Mouse (Mus musculus): ENCODE measurements at regions not wholly inside any gene's neighbourhood (a gene's known extent, or its start where the extent isn't known, plus 50 kb on each side); places are given as distances from the start of the nearest gene placed in this dataset.

DNA sequence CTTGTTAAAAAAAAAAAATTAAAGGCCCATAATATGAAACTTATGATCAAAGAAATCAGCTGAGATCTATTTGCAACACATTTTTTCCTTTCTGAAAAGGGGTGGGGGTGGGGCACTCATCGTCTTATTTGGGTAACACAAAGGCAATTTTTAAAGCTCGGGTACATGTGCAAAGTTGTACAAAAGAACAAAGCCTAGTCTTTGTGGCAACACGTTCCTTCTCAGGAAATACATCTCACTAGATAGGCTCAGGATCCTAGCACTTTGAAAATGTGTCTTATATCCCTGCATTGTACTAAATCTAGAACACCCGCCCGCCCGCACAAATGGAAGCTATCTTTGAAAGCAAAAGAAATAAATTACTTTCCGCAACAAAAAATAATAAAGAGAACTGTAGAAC is 158.2 kb downstream of the Sox4 start:
- DNase-seq (ENCODE audit: low read depth, low spot score) = peak; percentile 15

- no peak for DNase-seq (ENCODE audit: low read depth, low spot score)
Measured at GRCm38 (mm10) chr13:28794547-28794946, 159.0 kb downstream of the Sox4 start.

DNA sequence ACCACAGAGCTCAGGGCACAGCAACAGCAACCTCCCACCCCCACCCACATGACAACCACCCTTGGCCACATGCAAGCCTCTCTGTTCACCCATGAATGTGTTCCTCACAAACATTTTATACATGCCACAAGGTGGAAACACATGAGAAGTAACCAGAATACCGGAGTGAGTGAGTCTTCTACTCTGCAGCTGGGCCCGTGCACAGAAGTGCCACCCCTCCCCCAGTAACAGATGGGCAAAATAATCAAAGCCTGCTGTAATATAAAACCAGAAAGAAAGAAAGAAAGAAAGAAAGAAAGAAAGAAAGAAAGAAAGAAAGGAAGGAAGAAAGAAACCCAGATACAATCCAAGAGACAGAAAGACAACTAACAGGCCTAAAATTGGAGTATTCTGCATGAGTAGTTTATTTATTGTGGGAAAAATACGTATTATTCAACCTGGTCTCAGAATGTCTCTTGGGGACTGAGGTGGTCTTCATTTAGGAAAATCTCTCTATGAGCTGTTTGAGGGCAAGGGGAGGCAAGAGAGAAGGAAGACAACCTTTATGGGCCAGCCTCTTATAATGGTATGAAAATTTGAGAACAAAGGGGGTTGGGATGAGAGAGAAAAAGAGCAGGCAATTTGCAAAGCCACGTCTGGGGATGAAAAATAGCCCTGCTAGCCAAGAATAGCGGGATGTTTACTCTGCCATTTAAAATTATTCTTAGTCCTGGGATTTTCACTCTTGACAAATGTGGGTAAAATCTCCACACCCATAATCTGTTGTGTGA is 160.2 kb downstream of the Sox4 start:
- DNase-seq (ENCODE audit: low read depth, low spot score) = peak; percentile 8

- no peak for DNase-seq (ENCODE audit: low read depth, low spot score)
Measured at GRCm38 (mm10) chr13:28792461-28793165, 160.9 kb downstream of the Sox4 start.

GRCm38 (mm10) chr13:28790381-28790780 is 163.1 kb downstream of the Sox4 start:
- no peak for DNase-seq (ENCODE audit: low read depth, low spot score)

GRCm38 (mm10) chr13:28787331-28787643 is 166.2 kb downstream of the Sox4 start:
- DNase-seq (ENCODE audit: low read depth, low spot score) = no peak

DNA sequence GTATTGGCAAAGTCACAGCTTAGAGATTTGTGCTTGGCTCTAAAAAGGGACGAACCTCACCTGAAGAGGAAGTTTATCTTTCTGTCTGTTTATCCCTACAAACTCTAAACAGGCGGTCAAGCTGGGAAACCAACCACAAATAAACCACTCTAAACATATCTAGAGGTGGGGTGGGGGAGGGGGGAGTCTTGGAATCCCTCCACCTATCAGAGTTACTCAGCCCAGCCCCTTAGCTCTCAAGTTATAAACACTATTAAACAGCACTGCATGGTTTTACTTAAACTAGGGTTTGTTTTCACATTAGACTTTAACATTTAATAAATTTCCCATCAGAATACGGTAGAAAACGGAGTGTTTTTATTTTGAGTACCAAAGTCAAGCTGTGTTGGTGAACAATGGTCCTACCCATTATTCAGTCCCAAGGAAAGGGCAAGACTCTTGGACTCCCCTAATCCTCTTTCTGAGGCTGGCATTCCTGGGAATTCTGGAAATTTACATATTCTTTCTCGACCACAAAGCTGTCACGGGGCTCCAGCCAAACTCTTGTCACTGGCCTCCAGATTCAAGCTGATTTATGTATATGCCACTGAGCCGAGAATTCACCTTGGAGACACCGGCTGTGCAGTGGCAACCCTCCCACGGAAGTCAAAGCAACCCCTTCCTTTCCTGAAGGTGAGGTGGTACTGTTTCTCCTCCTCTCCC is 166.7 kb downstream of the Sox4 start:
- DNase-seq (ENCODE audit: low read depth, low spot score) = no peak

GRCm38 (mm10) chr13:28782497-28783246 is 170.8 kb downstream of the Sox4 start:
- DNase-seq (ENCODE audit: low read depth, low spot score) = no peak

DNA sequence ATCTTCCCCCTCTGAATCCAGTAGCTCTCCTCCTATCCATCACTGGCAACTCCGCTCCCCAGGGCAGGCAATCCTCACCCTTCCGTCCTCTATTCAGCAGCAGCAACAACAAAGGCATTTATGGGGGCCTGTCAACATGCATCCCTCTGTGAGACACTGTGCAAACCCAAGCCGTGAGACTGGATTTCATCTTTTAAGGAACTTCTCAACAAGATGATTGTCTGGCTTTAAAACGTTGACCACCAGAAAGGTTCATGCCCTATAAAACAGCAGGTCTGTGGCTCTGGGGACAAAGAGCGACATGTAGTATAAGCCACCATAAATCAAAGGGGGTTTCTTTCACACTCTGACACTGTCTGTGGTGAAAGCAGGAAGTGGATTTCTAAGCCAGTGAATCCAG is 171.4 kb downstream of the Sox4 start:
- DNase-seq (ENCODE audit: low read depth, low spot score) = no peak

- no peak for DNase-seq (ENCODE audit: low read depth, low spot score)
Measured at GRCm38 (mm10) chr13:28781660-28782059, 171.9 kb downstream of the Sox4 start.

GRCm38 (mm10) chr13:28780462-28780861 is 173.1 kb downstream of the Sox4 start:
- no peak for DNase-seq (ENCODE audit: low read depth, low spot score)

DNA sequence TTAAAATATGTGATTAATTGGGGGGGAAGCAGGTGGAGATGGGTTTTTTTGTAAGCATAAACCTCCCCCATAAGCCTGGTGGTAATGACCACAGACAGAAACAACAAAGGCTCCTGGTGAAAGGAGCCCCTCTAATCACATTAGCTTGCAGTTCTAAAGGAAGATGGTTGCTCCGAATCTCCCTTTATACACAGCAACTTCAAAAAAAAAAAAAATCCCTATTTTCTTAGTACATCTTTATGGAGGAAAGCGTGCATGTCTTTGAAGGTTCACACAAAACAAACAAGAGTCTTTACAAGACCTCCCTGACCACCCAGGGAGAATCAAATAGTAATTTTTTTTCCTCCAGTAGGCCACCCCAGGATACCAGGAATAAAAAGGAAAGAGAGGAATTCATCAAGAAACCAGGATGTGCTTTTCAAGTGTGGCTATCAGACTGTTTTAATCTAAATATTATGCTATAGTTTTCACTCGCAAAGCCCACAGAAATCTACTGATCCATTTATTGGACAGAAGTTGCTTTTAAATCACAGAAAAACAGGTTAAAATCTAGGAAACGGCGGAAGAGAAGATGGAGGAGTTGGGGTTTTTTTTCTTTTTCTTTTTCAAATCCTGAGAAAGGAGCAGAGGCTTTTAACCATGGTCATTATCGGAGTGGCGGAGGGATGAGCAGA is 178.2 kb downstream of the Sox4 start:
- DNase-seq (ENCODE audit: low read depth, low spot score) = no peak

- no peak for DNase-seq (ENCODE audit: low read depth, low spot score)
Measured at GRCm38 (mm10) chr13:28774649-28775048, 178.9 kb downstream of the Sox4 start.

- DNase-seq (ENCODE audit: low read depth, low spot score) = no peak
Measured at GRCm38 (mm10) chr13:28773466-28773865, 180.0 kb downstream of the Sox4 start.

GRCm38 (mm10) chr13:28770531-28770930 is 183.0 kb downstream of the Sox4 start:
- peak; percentile 17 for DNase-seq (ENCODE audit: low read depth, low spot score)

DNA sequence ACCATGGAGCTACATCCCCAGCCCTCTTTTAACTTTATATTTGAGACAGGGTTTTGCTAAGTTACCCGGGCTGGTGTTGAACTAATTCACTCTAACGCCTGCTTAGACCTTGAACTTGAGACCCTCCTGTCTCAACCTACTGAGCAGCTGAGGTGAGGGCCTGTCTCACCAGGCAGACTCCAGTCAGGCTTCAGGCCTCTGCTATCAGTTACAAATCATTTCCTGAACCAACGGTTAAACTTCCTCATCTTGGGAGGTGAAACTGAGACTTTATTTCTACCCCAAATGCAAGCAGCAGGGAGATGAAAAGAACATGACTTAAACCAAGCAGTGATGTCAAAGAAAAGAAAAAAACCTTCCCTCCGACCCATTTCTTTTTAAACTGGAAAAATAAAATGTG is 183.5 kb downstream of the Sox4 start:
- no peak for DNase-seq (ENCODE audit: low read depth, low spot score)

DNA sequence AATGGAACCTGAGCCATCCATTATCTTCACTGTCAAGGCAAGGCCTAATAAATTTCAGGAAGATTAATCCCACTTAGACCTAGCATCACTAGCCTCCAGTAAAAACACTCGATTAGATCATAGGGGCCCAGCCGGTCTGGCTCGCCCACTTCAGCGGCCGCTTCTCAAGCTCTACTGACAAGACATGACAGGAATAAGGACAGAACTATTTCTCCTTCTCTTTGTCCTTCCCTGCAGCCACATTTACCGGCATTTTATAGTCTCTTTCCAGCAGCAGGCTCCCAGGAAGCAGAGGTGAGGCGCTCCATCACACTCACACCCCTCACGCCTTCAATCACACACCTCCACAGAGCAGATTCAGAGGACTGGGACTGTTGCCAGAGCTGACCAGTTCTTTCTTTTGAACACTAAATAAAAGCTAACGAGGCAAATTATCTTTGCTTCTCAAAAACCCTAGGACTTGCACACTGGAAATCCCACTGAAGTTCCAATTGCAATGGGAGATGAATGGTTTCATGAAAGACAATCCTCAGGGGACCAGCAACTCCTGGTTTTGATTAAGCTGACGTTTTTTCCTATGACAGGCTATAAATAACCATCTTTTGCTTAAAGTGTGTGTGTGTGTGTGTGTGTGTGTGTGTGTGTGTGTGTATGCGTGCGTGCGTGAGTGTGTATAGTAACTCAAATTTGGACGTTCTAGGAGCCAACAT is 184.6 kb downstream of the Sox4 start:
- DNase-seq (ENCODE audit: low read depth, low spot score) = peak; percentile 24

DNA sequence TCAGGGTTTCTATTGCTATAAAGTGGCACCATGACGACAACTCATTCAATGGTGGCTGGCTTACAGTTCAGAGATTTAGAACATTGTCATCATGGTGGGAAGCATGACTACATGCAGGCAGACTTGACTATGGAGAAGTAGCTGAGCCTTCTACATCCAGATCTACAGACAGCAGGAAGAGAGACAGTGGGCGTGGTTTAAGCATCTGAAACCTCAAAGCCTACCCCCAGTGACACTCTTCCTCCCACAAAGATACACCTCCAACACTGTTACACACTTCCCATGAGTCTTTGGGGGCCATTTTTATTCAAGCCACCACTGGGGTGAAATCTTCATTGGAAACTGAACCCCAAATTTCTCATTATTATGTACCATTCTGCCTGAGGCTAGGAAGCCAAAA is 191.0 kb downstream of the Sox4 start:
- DNase-seq (ENCODE audit: low read depth, low spot score) = no peak

DNA sequence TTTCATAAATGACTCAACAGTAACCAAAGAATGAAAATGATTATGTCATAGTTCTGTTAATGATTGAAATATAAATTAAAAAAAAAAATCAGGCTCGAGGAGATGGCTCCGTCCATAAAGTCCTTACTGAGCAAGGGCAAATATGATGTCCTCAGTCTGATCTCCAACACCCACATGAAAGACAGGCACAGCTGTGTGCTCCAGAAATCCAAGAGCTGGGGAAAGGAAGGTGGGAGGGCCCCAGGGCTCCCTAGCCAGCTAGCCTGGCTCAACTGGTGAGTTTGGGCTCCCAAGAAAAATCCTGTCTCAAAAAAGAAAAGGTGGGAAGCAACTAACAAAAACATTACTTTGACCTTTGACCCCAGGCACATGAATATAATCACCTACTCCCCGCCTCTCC is 194.5 kb downstream of the Sox4 start:
- no peak for DNase-seq (ENCODE audit: low read depth, low spot score)

- peak; percentile 88 for DNase-seq (ENCODE audit: low read depth, low spot score)
Measured at GRCm38 (mm10) chr13:28757846-28758522, 195.5 kb downstream of the Sox4 start.

Measured in brain, adult 2 months (tissue).